Mouse (Mus musculus) kidney, postnatal 10 days (tissue): ENCODE results near the gene Rpl5.

ENCODE experiments used
- DNase-seq: peaks from one replicate; pipeline ENCODE4 v3.0.0; 2021; ENCODE audit warnings: mixed read lengths

The Rpl5 gene

DNA sequence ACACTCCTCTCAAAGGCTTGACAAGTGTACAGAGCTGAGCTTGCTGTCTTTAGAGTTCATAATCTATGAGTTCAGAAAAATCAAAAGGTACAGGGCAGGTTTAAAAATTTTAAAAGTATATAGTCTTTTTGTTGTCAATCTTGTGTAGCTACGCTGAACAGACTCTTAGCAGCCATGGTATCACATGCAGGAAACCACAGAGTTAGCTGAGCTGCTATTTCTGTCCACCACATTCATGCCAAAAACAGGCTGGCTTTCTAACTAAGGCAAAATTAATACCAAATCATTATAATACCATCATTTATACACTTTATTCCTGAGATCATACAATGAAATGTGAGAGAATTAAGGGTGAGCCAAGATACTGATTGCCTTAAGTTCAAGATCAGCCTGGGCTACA lies 46.2 kb downstream of the Rpl5 start:
- no peak for DNase-seq

DNA sequence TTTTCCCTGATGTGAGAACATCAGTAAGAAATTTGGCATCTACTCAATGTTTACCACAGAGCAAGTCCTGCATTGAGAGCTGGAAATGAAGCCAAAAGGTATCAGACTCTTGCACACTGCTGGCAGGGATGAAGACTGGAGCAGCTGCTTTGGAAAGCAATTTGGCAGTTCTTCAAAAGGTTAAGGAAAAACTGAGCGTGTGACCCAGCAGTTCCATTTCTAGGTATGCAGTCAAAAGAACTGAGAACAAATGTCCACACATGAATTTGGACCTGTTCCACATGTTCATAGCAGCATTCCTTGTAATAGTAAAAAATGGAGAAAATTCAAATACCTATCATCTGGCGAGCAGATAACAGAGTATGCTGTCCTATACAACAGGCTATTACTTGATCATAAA lies 47.2 kb downstream of the Rpl5 start:
- DNase-seq: no peak

DNA sequence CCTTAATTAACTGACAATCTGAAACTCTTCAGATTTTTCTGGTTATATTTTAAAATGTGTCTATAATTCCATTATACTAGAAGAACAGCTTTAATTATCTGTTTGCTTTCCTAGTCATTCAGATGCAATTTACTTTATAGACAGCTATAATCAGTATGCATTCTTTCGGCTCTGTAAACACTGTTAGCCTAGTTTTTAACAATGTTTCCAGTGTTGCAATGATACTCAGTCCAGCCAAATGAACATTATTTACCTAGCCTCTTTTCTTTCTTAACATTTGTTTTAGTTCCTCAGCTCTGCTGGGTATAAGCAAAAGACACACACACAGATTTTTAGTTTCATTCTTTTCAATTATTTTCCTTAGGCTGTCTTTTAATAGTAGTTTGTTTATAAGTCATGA lies 48.6 kb downstream of the Rpl5 start:
- no peak for DNase-seq

DNA sequence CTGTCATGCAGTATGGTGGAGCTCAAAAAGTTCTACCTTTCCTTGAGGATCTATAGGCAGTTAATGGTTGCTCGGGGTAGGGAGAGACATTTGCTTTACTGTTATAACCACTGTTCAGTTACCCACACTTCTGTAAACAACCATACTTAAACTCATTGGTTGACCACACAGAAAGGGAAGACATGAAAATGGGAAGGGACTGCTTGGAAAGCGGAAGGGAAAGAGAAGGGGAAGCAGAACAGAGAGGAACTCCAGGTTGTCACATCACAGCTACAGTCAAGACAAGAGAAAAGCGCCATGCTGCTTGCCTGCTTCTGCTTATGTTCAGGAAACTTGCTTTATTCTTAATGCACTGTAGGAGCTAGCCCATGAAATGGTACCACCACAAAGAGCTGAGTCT lies 49.3 kb downstream of the Rpl5 start:
- no peak for DNase-seq

DNA sequence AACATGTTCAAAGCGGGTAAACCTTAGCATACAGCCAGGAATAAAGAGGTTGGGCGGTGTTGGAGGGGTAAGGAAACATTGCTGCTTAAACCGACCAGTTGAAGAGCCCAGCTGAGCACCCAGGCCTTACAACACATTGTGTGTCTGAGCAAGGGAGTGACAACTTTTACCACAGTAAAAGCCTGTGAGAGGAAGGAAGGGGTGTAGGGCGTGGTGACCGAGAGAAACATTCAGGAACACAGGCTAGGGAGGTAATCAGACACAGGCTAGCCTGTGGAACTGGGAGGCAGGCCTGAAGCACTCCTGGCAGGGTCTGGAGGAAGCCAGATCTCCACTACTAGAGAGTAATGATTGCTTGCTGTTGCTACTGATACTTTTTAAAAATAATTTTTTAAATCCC lies 50.3 kb downstream of the Rpl5 start:
- DNase-seq: no peak
